Mouse (Mus musculus) limb, embryonic 15.5 days (tissue): ENCODE measurements at regions not wholly inside any gene's neighbourhood (a gene's known extent, or its start where the extent isn't known, plus 50 kb on each side); places are given as distances from the start of the nearest gene placed in this dataset.
"Not testable (repeated sequence)": the region's sequence is repeated elsewhere in the genome, so short reads cannot be mapped to it uniquely, and the experiment has no call there.

Experiments
- ATAC-seq: fragments of 200-750 bp; cut with Nextera tagmentation; 2 replicates; pipeline ENCODE4 v1.8.0; 2017; ENCODE audit warnings: low read depth, moderate TSS enrichment; ENCODE audit not compliant: insufficient number of reproducible peaks, low FRiP score, low TSS enrichment
- H3K27ac ChIP-seq: fragments of 300-500 bp; sonication (generic); 2 replicates; pipeline ENCODE4 v1.5.1; 2015; ENCODE audit warnings: moderate library complexity, mild to moderate bottlenecking, inconsistent platforms
- H3K27me3 ChIP-seq: fragments of 300-500 bp; sonication (generic); 2 replicates; pipeline ENCODE4 v1.6.1; 2015; ENCODE audit warnings: inconsistent platforms
- H3K36me3 ChIP-seq: fragments of 300-500 bp; sonication (generic); 2 replicates; pipeline ENCODE4 v1.6.1; 2015; ENCODE audit warnings: inconsistent platforms
- H3K4me1 ChIP-seq: fragments of 300-500 bp; sonication (generic); 2 replicates; pipeline ENCODE4 v1.6.1; 2015; ENCODE audit warnings: inconsistent platforms
- H3K4me2 ChIP-seq: fragments of 300-500 bp; sonication (generic); 2 replicates; pipeline ENCODE4 v1.6.1; 2015; ENCODE audit warnings: mild to moderate bottlenecking, inconsistent platforms
- H3K4me3 ChIP-seq: fragments of 300-500 bp; sonication (generic); 2 replicates; pipeline ENCODE4 v1.5.1; 2015; ENCODE audit warnings: mild to moderate bottlenecking, inconsistent platforms
- H3K9ac ChIP-seq: fragments of 300-500 bp; sonication (generic); 2 replicates; pipeline ENCODE4 v1.6.1; 2015; ENCODE audit warnings: inconsistent platforms
- H3K9me3 ChIP-seq: fragments of 300-500 bp; sonication (generic); 2 replicates; pipeline ENCODE4 v1.6.1; 2016; ENCODE audit warnings: inconsistent platforms
- WGBS: fragments of 180-500 bp; shearing (Covaris S2); methylation state at CpG from one replicate; pipeline ENCODE4 v1.1.7; 2015; 5-methylcytosine and 5-hydroxymethylcytosine counted together

DNA sequence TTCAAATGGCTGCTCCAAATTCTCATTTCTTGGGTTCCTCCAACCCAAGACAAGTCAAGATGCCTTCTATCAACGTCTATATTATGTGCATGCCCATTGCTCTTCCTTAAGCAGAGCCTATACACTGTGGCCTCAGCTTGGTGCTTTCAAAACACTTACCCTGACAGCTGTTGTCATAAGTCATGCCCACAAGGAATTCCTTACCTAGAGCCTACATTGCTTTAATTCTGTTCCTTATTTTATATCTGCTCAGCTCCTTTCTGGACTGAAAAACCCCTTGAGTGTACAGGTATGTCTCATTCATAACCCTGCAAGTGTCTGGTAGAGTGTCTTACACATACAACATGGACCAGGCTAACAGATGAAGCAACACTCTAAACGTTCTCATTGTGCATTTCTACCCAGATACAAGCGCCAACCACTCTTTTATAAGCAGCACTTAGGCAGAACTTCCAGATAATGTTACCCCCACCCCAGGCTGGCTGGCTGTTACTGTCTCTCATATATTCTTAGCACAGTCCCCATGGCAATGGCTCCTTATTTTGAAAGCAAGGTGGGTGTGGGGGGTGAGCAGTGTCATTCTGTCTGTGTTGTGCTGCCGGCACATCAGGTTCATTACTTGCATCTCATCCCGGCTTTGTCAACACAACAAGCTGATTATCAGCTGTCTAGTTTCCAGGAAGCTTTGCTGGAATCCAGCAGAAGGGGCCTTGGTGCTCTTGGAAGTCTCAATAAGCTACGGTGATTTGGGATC, 176.6 kb downstream of the Ifng start:
- Histone ChIP-seq H3K27me3 (no peaks in the 10 kb centered on the region), H3K9ac (no peak overlapping the region), H3K9me3 (no peaks in the 10 kb centered on the region), H3K27ac (no peak overlapping the region), H3K4me2 (no peak overlapping the region), H3K36me3 (no peaks in the 10 kb centered on the region), H3K4me1 (no peaks in the 10 kb centered on the region), H3K4me3 (no peak overlapping the region)
- 83% methylated on average over 6 of the region's 6 CpGs for WGBS
- 0 out of 2 replicates have a peak, but pooled peaks have one; percentile 40 for ATAC-seq

DNA sequence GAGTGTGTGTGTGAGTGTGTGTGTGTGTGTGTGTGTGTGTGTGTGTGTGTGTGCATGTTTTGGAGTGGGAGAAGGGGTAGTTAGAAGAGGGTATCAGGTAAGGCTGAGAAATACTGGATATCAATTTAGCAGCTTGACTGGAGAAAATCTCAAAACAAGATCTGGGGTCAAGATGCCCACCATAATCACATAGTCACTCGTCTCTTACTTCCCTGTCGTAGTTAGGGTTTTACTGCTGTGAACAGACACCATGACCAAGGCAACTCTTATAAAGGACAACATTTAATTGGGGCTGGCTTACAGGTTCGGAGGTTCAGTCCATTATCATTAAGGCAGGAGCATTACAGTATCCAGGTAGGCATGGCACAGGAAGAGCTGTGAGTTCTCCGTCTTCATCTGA, 177.4 kb downstream of the Ifng start:
- not testable (repeated sequence) for H3K27ac ChIP-seq, ATAC-seq, H3K36me3 ChIP-seq, H3K9ac ChIP-seq, H3K27me3 ChIP-seq, H3K9me3 ChIP-seq, H3K4me2 ChIP-seq, H3K4me3 ChIP-seq, H3K4me1 ChIP-seq
- WGBS, result 93% methylated on average over 4 of the region's 4 CpGs

DNA sequence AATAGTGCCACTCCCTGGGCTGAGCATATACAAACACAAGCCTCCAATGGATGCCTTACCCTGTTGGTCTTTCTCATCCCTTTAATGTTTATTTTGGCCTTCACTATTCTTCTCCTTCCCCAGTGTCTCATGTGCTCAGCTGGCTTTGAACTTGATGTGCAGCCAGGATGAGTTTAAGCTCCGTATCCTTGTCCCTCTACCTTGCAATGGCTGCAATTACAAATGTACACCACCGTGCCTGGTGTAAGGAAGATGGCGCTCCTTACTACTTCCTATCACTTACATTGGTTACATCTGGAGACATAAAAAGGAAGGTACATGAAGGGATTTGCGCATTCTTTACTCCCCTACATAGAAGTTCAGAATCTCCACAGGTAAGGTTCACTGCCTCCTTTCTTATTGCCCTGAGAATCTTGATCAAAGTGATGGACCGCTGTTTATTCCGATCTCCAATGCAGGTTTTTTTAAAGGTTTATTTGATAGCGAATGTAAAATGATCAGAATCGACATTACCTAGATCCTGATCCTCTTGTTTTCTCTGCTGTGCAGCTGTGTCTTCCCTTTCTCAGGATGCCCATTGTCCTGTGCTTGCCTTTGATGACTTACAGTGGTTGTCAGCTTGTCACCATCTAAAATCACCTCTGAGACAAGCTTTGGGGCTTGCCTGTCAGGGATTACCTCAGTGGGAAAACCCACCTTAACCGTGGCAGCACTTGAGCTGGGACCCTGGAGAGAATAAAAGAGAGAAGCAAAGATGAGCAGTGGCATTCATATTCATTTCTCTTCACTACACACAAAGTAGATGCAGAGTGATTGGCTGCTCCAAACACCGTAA, 178.1 kb downstream of the Ifng start:
- Histone ChIP-seq H3K4me1 (no peaks in the 10 kb centered on the region), H3K4me2 (no peak overlapping the region), H3K36me3 (no peaks in the 10 kb centered on the region), H3K27ac (no peak overlapping the region), H3K9ac (no peak overlapping the region), H3K9me3 (no peaks in the 10 kb centered on the region), H3K4me3 (no peak overlapping the region), H3K27me3 (no peaks in the 10 kb centered on the region)
- no peak for ATAC-seq
- WGBS, result 86% methylated on average over 10 of the region's 10 CpGs

DNA sequence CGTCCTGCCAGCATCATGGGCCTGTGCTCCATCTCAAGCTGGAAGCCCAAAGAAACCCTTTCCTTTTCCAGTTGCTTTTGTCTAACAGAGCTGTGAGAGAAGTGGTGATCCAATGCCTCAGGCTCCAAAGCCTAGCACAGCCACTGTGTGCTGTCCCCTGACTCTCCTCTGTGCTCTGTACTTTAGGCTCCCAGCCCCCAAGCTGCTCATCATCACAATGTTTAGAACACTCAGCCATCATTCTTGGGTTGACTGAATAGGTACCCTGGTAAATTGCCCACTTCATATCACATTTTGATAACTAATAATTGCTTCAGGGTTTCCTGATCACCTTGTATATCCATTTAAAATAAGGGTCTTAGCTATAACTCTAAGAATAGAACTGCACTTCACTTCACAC, 178.8 kb downstream of the Ifng start:
- no peaks in the 10 kb centered on the region for H3K36me3 ChIP-seq
- H3K9ac ChIP-seq, result no peak overlapping the region
- no peaks in the 10 kb centered on the region for H3K27me3 ChIP-seq
- H3K4me2 ChIP-seq, result no peak overlapping the region
- H3K4me3 ChIP-seq, result no peak overlapping the region
- H3K9me3 ChIP-seq, result no peaks in the 10 kb centered on the region
- WGBS, result 83% methylated on average over 1 of the region's 1 CpGs
- no peak for ATAC-seq
- no peak overlapping the region for H3K27ac ChIP-seq
- H3K4me1 ChIP-seq, result no peaks in the 10 kb centered on the region

DNA sequence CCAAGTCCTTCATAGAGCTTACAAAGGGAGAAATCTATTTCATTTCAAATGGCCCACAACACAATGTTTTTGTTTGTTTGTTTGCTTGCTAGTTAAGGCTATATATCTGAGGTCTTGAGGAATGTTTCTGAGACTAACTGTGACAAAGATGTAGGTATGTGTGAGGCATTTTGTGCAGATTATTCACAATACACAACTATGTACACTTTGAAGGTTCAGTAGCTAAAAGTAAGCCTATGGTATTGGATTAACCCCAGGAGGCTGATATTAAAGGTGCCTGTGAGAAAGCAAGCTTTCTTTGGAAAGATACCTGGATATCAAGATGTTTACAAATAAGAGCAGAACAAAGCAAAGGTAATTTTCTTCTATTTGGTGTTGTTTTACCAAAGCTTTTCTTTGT, 179.8 kb downstream of the Ifng start:
- H3K4me1 ChIP-seq, result no peaks in the 10 kb centered on the region
- H3K27me3 ChIP-seq, result no peaks in the 10 kb centered on the region

DNA sequence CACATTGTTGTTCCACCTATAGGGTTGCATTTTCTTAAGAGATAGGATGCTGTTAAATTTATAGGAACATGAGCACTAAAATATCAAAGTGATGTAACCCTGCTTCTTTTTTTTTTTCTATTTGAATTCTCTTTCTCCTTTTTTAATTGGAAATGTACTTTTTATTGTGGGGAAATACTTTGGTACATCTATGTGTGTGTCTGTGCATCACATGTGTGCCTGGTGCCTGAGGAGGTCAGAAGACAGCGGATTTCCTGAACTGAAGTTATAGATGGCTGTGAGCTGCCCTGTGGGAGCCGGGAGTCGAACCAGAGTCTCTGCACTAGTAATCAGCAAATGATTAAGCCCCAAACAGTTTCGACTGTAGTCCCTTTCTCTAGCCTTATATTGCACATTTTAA, 180.7 kb downstream of the Ifng start:
- Histone ChIP-seq H3K36me3 (no peaks in the 10 kb centered on the region), H3K4me1 (no peaks in the 10 kb centered on the region), H3K4me2 (no peak overlapping the region), H3K27ac (no peak overlapping the region), H3K9me3 (no peaks in the 10 kb centered on the region), H3K4me3 (no peak overlapping the region), H3K27me3 (no peaks in the 10 kb centered on the region), H3K9ac (no peak overlapping the region)
- 74% methylated on average over 4 of the region's 4 CpGs for WGBS
- no peak for ATAC-seq

More for the DNA sequence above, 179.8 kb downstream of the Ifng start:
- H3K27ac ChIP-seq, result no peak overlapping the region
- no peak for ATAC-seq
- H3K36me3 ChIP-seq, result no peaks in the 10 kb centered on the region
- no peak overlapping the region for H3K9ac ChIP-seq
- no peaks in the 10 kb centered on the region for H3K9me3 ChIP-seq
- no peak overlapping the region for H3K4me2 ChIP-seq
- H3K4me3 ChIP-seq, result no peak overlapping the region

DNA sequence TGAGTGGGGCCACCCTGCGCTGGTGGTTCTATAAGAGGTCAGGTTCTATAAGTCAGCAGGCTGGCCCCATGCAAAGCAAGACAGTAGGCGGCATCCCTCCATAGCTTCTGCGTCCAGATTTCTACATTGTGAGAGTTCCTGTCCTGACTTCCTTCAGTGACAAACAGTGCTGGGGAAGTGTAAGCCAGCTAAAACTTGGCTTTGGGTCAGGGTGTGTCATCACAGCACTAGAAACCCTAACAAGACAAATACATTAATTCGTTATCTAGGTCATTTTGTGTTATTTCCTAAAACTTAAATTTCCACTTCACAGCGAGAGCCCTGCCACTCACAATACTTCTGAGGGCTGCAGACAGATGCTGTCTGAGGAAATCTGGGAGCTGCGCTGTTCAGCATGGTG, 181.3 kb downstream of the Ifng start:
- WGBS, result 87% methylated on average over 6 of the region's 6 CpGs
- no peak overlapping the region for H3K4me2 ChIP-seq
- no peak overlapping the region for H3K9ac ChIP-seq
- no peaks in the 10 kb centered on the region for H3K4me1 ChIP-seq
- no peaks in the 10 kb centered on the region for H3K36me3 ChIP-seq
- no peaks in the 10 kb centered on the region for H3K9me3 ChIP-seq
- H3K4me3 ChIP-seq, result no peak overlapping the region
- H3K27me3 ChIP-seq, result no peaks in the 10 kb centered on the region
- ATAC-seq, result no peak
- H3K27ac ChIP-seq, result no peak overlapping the region

DNA sequence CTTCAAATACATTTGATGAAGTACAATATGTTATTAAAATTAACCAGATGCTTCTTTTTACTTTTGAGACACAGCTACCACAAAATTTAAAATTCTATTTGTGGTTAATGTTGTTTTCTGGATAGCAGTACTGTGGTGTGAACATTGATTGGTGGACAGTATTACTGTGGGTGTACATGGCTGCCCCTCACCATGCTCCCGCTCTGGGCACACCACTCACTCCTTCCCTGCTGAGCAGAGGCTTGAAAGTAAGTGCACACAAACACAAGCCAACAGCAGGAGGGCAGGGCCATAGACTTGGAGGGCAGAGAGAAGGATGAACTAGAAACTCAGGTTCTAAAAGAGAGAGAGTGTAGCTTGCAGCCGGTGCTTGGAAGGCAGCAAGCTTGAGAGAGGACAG, 182.1 kb downstream of the Ifng start:
- Histone ChIP-seq H3K4me1 (no peaks in the 10 kb centered on the region), H3K4me2 (no peak overlapping the region), H3K9me3 (no peaks in the 10 kb centered on the region), H3K9ac (no peak overlapping the region), H3K27ac (no peak overlapping the region), H3K4me3 (no peak overlapping the region), H3K36me3 (no peaks in the 10 kb centered on the region), H3K27me3 (no peaks in the 10 kb centered on the region)
- 89% methylated on average over 2 of the region's 2 CpGs for WGBS
- ATAC-seq, result no peak

DNA sequence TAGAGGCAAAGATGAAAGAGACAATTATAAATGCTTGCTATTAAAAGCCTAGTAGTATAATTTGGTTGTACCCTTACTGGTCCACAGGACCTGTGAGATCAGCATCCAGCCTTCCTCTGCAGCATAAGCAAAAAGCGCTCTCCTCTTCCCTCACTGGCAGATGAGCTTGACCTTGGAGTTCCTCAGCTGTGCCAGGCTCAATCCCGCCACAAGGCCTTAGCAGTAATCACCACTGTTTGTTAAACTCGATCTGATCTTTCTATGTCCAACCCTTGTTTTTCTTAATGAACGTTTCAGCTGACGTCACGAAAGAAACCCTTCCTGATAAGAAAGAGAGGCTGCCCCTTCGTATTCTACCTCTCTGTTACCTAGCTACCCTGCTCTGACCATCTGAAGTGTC, 183.5 kb downstream of the Ifng start:
- no peak for ATAC-seq
- Histone ChIP-seq H3K4me3 (no peak overlapping the region), H3K36me3 (no peaks in the 10 kb centered on the region), H3K9ac (no peak overlapping the region), H3K27ac (no peak overlapping the region), H3K4me2 (no peak overlapping the region), H3K27me3 (no peaks in the 10 kb centered on the region), H3K9me3 (no peaks in the 10 kb centered on the region), H3K4me1 (no peaks in the 10 kb centered on the region)
- 84% methylated on average over 7 of the region's 7 CpGs for WGBS

DNA sequence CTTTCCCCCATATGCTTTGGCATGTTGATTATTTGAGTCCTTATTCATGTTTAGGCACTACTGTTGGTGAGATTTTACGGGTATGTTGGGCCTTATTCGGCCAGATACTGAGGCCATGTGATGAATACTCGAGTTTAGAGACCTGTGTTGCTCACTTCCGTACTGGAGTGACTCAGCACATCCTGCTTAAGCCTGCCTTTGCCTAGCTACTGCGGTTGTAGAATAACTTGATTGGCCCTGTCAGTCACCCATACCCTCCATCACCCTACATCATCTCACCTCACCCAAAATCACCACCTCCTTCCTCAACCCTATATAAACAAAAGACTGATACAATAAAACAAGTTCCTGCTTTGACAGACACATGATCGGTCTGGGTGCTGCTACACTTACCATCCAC, 187.2 kb downstream of the Ifng start:
- Histone ChIP-seq H3K36me3 (no peaks in the 10 kb centered on the region), H3K9me3 (no peaks in the 10 kb centered on the region), H3K27ac (no peak overlapping the region), H3K27me3 (no peaks in the 10 kb centered on the region), H3K4me2 (no peak overlapping the region), H3K4me1 (0 out of 2 replicates have a peak, but pooled peaks cover 2% of the 10 kb centered on the region), H3K4me3 (no peak overlapping the region), H3K9ac (no peak overlapping the region)
- 82% methylated on average over 6 of the region's 6 CpGs for WGBS
- ATAC-seq, result no peak

DNA sequence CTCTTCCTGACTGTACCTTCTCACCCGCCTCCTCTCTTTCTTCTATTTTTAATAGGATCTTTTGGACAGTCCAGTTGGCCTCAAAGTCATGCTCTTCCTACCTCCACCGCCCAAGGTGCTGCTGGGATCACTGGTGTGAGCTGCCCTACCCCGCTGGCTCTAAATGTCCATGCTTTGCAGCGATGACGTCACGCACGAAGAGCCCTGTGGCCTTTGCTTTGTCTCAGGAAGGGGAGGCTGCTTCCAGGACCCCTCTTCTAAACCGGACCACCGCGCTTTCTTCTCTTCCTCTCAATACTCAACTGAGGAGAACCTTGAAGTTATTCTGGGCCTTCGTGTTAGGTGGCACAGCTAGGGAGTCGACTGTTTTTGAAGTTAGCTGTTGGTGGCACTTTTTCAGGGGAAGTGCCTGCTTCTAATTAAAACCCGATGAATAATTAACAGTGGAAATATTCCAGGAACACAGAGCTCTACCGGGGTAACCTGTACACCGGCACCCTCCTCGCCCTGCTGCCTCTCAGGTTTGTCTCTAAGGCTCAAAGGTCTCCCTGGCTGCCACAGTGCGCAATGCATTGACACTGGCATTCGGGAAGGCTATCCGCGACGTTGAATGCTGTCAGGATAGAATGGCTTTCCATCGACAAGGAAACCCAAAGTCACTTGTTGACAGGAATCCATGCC, 188.7 kb downstream of the Ifng start:
- no peak overlapping the region for H3K4me2 ChIP-seq
- WGBS, result 86% methylated on average over 22 of the region's 22 CpGs

DNA sequence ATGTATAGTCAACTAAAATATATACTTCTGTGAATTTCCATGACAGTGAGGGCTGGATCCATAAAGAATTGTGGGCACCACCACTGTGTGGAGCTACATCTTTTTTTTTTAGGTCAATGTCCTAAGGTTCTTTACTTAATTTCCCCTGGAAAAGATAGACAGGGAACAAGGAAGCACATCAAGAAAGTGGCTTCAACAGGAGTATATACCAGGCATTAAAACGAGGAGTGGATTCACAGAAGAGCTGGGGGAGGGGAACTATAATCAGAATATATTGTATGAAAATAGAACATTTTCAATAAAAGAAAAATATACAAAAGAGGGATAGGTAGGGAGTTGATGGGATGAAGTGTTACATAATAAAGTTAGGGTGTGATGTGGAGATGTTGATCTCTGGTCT, 190.9 kb downstream of the Ifng start:
- Histone ChIP-seq H3K4me1 (0 out of 2 replicates have a peak, but pooled peaks cover 2% of the 10 kb centered on the region), H3K9me3 (no peaks in the 10 kb centered on the region), H3K27ac (no peak overlapping the region), H3K4me2 (no peak overlapping the region), H3K9ac (no peak overlapping the region), H3K27me3 (no peaks in the 10 kb centered on the region), H3K4me3 (no peak overlapping the region), H3K36me3 (no peaks in the 10 kb centered on the region)
- ATAC-seq, result no peak
- WGBS, result 86% methylated on average over 1 of the region's 1 CpGs

More for the DNA sequence above, 188.7 kb downstream of the Ifng start:
- Histone ChIP-seq H3K9me3 (no peaks in the 10 kb centered on the region), H3K27ac (no peak overlapping the region), H3K4me3 (no peak overlapping the region), H3K27me3 (no peaks in the 10 kb centered on the region), H3K4me1 (0 out of 2 replicates have a peak, but pooled peaks cover 2% of the 10 kb centered on the region), H3K9ac (no peak overlapping the region), H3K36me3 (no peaks in the 10 kb centered on the region)
- no peak for ATAC-seq
